Mouse (Mus musculus): ENCODE results near the gene Ccpg1. TPM values are rescaled to one million over a fixed set of nuclear protein-coding genes. Genes with fewer than 3 reads are reported as not detected.
A peak's percentile ranks its signal among the peaks of the same experiment; 100 is the strongest.

Gene Ccpg1
- polyA plus RNA-seq, 1 experiment from 2014 or later, result 11.8 TPM

DNA sequence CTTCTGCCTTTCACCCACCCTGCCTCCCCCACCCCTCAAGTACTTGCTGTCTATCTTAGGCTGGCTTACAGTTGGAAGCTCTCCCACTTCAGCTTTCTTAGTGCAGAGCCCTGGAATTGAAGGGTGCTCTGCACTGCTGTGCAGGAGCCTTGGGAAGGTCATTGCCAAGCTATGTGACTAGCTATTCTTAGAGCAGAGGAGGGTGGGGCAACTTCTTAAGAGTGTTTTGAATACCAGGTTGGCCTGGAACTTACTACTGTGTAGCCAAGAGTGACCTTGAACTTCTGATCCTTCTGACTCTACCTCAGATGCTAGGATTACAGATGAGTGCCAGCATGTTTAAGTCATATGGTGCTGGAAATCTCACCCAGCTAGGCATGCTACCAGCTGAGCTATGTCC lies 10.9 kb downstream of the Ccpg1 start:
- Histone ChIP-seq H3K9ac (no peak overlapping the region), H3K9me3 (replicated peaks) (no peaks in the 10 kb centered on the region), H3K27me3 (no peaks in the 10 kb centered on the region), H3K36me3 (replicated peaks) (no peaks in the 10 kb centered on the region), H3K4me2 (no peak overlapping the region), H3K4me1 (replicated peaks) (peaks cover under 1% of the 10 kb centered on the region; the same call in 1 of the 2 replicates), H3K27ac (replicated peaks) (no peak overlapping the region), H3K4me3 (replicated peaks) (no peak overlapping the region)
- no peak for ATAC-seq (ENCODE audit: insufficient read depth)

- no peaks in the 10 kb centered on the region for H3K9me3 ChIP-seq (replicated peaks)
- no peak for ATAC-seq (ENCODE audit: insufficient read depth)
- no peak overlapping the region for H3K4me3 ChIP-seq (replicated peaks)
- WGBS (ENCODE audit: insufficient replicate concordance), result 64% methylated on average over 7 of the region's 7 CpGs
- H3K27ac ChIP-seq (replicated peaks), result no peak overlapping the region
- no peak overlapping the region for H3K9ac ChIP-seq
- no peaks in the 10 kb centered on the region for H3K4me1 ChIP-seq (replicated peaks)
- no peak overlapping the region for H3K4me2 ChIP-seq
- no peaks in the 10 kb centered on the region for H3K27me3 ChIP-seq
- H3K36me3 ChIP-seq (replicated peaks), result no peaks in the 10 kb centered on the region
These were observed 11.6 kb downstream of the Ccpg1 start for GRCm38 (mm10) chr9:72996806-72997205.

DNA sequence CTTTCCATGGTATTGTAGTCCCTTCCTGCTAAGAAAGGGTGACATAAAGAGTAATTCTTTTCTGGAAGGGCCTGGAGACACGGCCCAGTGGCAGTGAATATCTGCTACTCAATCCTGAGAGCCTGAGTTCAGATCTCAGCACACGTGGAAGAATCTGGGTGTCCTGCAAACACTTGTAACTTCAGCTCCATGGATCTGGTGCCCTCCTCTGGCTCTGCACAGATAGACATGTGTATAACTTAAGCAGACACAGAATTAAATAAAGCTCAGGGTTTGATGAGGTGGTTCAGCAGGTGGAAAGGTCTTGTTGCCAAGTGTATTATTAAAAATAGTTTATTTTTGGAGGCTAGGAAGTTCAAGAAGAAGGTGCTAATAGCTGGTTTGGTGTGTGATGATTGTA lies 15.3 kb downstream of the Ccpg1 start:
- Histone ChIP-seq H3K4me2 (no peak overlapping the region), H3K9me3 (replicated peaks) (no peaks in the 10 kb centered on the region), H3K36me3 (replicated peaks) (no peaks in the 10 kb centered on the region), H3K4me1 (replicated peaks) (no peaks in the 10 kb centered on the region), H3K27ac (replicated peaks) (no peak overlapping the region), H3K27me3 (no peaks in the 10 kb centered on the region), H3K9ac (no peak overlapping the region), H3K4me3 (replicated peaks) (no peak overlapping the region)
- no peak for ATAC-seq (ENCODE audit: insufficient read depth)
- WGBS (ENCODE audit: insufficient replicate concordance), result 48% methylated on average over 2 of the region's 2 CpGs

GRCm38 (mm10) chr9:73001314-73002011 lies 16.2 kb downstream of the Ccpg1 start:
- no peak overlapping the region for H3K9ac ChIP-seq
- 60% methylated on average over 13 of the region's 13 CpGs for WGBS (ENCODE audit: insufficient replicate concordance)
- H3K4me2 ChIP-seq, result no peak overlapping the region
- ATAC-seq (ENCODE audit: insufficient read depth), result no peak
- H3K27ac ChIP-seq (replicated peaks), result peak overlapping the region; percentile 24; the same call in 1 of the 2 replicates
- no peaks in the 10 kb centered on the region for H3K4me1 ChIP-seq (replicated peaks)
- no peak overlapping the region for H3K4me3 ChIP-seq (replicated peaks)
- no peaks in the 10 kb centered on the region for H3K27me3 ChIP-seq
- H3K9me3 ChIP-seq (replicated peaks), result no peaks in the 10 kb centered on the region
- H3K36me3 ChIP-seq (replicated peaks), result peaks cover 8% of the 10 kb centered on the region

GRCm38 (mm10) chr9:73002177-73002576 lies 16.9 kb downstream of the Ccpg1 start:
- Histone ChIP-seq H3K4me1 (replicated peaks) (no peaks in the 10 kb centered on the region), H3K9me3 (replicated peaks) (no peaks in the 10 kb centered on the region), H3K9ac (no peak overlapping the region), H3K27me3 (no peaks in the 10 kb centered on the region), H3K4me3 (replicated peaks) (no peak overlapping the region), H3K4me2 (no peak overlapping the region), H3K36me3 (replicated peaks) (peaks cover 8% of the 10 kb centered on the region), H3K27ac (replicated peaks) (peak overlapping the region; percentile 24; the same call in 1 of the 2 replicates)
- WGBS (ENCODE audit: insufficient replicate concordance), result 56% methylated on average over 3 of the region's 3 CpGs
- no peak for ATAC-seq (ENCODE audit: insufficient read depth)

DNA sequence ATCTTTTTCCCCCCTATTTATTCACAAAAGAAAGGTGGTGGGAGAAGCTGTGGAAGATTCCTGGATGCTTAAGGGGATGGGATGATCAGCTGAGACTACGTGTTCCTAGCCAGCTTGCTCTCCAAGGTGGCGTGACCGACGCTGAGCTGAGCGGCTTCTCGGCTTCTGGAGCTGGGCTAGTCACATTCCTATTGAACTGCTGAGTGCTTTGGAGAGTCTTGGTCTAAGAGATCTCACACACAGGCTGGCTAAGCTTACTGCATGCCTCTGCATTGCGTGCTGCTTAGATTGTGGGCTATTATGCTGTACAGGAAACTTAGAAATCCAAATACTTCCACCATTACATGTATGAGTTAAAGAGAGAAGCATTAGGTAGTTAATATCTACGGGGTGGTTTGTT lies 18.8 kb downstream of the Ccpg1 start:
- no peak overlapping the region for H3K4me2 ChIP-seq
- H3K36me3 ChIP-seq (replicated peaks), result peaks cover 8% of the 10 kb centered on the region
- WGBS (ENCODE audit: insufficient replicate concordance), result 82% methylated on average over 8 of the region's 8 CpGs
- ATAC-seq (ENCODE audit: insufficient read depth), result no peak
- H3K4me3 ChIP-seq (replicated peaks), result no peak overlapping the region
- no peaks in the 10 kb centered on the region for H3K27me3 ChIP-seq
- H3K9me3 ChIP-seq (replicated peaks), result no peaks in the 10 kb centered on the region
- H3K27ac ChIP-seq (replicated peaks), result no peak overlapping the region
- H3K4me1 ChIP-seq (replicated peaks), result no peaks in the 10 kb centered on the region
- H3K9ac ChIP-seq, result no peak overlapping the region

GRCm38 (mm10) chr9:73005106-73005505 lies 19.9 kb downstream of the Ccpg1 start:
- Histone ChIP-seq H3K9ac (no peak overlapping the region), H3K9me3 (replicated peaks) (no peaks in the 10 kb centered on the region), H3K4me2 (no peak overlapping the region), H3K27ac (replicated peaks) (no peak overlapping the region), H3K4me3 (replicated peaks) (no peak overlapping the region), H3K4me1 (replicated peaks) (no peaks in the 10 kb centered on the region), H3K27me3 (no peaks in the 10 kb centered on the region), H3K36me3 (replicated peaks) (peaks cover 12% of the 10 kb centered on the region)
- 70% methylated on average over 6 of the region's 6 CpGs for WGBS (ENCODE audit: insufficient replicate concordance)
- no peak for ATAC-seq (ENCODE audit: insufficient read depth)

DNA sequence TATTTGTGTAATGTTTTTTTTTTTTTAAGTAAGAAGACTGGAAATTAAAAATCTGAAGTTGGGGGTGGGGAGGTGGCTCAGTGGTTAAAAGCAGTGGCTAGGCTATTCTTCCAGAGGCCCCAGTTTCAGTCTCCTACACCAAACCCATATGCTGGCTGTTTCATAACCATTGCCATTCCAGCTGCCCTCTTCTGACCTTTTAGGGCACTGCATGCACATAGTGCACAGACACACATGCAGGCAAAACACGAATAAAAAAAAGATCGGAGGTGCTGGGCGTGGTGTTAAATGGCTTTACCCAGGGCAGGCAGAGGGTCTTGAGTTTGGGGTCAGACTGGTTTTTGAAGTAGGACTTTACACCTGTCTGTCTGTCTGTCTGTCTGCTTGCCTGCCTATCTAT lies 20.9 kb downstream of the Ccpg1 start:
- ATAC-seq (ENCODE audit: insufficient read depth), result no peak
- no peaks in the 10 kb centered on the region for H3K9me3 ChIP-seq (replicated peaks)
- peaks cover 19% of the 10 kb centered on the region for H3K36me3 ChIP-seq (replicated peaks)
- WGBS (ENCODE audit: insufficient replicate concordance), result 75% methylated on average over 3 of the region's 3 CpGs
- H3K9ac ChIP-seq, result no peak overlapping the region
- no peaks in the 10 kb centered on the region for H3K4me1 ChIP-seq (replicated peaks)
- H3K27ac ChIP-seq (replicated peaks), result no peak overlapping the region
- H3K4me3 ChIP-seq (replicated peaks), result no peak overlapping the region
- no peak overlapping the region for H3K4me2 ChIP-seq
- H3K27me3 ChIP-seq, result no peaks in the 10 kb centered on the region

GRCm38 (mm10) chr9:73008384-73008783 lies 23.2 kb downstream of the Ccpg1 start:
- peaks cover 35% of the 10 kb centered on the region for H3K36me3 ChIP-seq (replicated peaks)
- no peak overlapping the region for H3K4me2 ChIP-seq
- H3K27me3 ChIP-seq, result no peaks in the 10 kb centered on the region
- no peak overlapping the region for H3K27ac ChIP-seq (replicated peaks)
- H3K9me3 ChIP-seq (replicated peaks), result no peaks in the 10 kb centered on the region
- H3K4me3 ChIP-seq (replicated peaks), result no peak overlapping the region
- no peak overlapping the region for H3K9ac ChIP-seq
- H3K4me1 ChIP-seq (replicated peaks), result no peaks in the 10 kb centered on the region
- WGBS (ENCODE audit: insufficient replicate concordance), result 33% methylated on average over 3 of the region's 3 CpGs
- ATAC-seq (ENCODE audit: insufficient read depth), result no peak

DNA sequence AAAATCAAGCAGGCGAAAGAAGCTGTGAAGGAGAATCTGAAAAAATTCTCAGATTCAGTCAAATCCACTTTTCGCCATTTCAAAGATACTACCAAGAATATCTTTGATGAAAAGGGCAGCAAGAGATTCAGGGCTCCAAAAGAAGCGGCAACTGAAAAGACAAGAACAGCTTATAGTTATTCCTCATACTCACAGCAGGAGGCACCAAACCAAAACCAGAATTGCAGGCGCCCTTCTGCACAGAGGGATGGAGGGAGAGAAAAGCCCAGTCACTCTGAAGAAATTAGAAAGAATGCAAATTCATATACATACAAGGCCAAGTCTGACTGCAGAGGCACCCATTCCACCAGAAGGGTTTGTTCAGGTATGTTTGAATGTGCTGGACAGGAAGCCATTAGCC lies 27.4 kb downstream of the Ccpg1 start:
- Histone ChIP-seq H3K4me1 (replicated peaks) (no peaks in the 10 kb centered on the region), H3K9me3 (replicated peaks) (no peaks in the 10 kb centered on the region)
- WGBS (ENCODE audit: insufficient replicate concordance), result 81% methylated on average over 4 of the region's 4 CpGs

DNA sequence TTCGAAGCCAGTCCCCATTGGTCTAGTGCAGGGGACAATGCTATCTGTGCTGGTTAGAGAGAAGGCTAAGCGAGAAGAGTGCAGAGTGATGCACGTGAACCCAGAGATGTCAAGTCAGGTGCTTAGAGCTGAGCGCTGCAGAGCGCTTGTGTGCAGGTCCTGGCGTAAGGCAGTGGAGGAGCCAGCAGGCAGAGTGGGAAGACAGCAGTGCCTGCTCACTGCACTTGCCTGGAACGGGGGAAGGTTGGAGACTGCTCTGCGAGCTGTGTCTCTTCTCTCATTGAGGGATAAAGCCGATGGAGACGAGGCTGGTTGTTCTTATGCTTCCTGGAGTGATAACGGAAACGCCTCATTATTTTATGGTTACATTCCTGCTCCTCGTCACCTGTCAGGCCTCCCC lies 29.5 kb downstream of the Ccpg1 start:
- H3K27me3 ChIP-seq, result no peaks in the 10 kb centered on the region
- H3K4me3 ChIP-seq (replicated peaks), result no peak overlapping the region
- H3K9me3 ChIP-seq (replicated peaks), result no peaks in the 10 kb centered on the region
- H3K4me2 ChIP-seq, result no peak overlapping the region
- peaks cover 60% of the 10 kb centered on the region for H3K36me3 ChIP-seq (replicated peaks)
- no peak for ATAC-seq (ENCODE audit: insufficient read depth)
- H3K4me1 ChIP-seq (replicated peaks), result no peaks in the 10 kb centered on the region
- H3K9ac ChIP-seq, result no peak overlapping the region
- 73% methylated on average over 13 of the region's 13 CpGs for WGBS (ENCODE audit: insufficient replicate concordance)
- H3K27ac ChIP-seq (replicated peaks), result no peak overlapping the region

More for the DNA sequence above, 27.4 kb downstream of the Ccpg1 start:
- Histone ChIP-seq H3K36me3 (replicated peaks) (peaks cover 57% of the 10 kb centered on the region), H3K27ac (replicated peaks) (no peak overlapping the region), H3K27me3 (no peaks in the 10 kb centered on the region), H3K4me3 (replicated peaks) (no peak overlapping the region), H3K4me2 (no peak overlapping the region), H3K9ac (no peak overlapping the region)
- no peak for ATAC-seq (ENCODE audit: insufficient read depth)

- Histone ChIP-seq H3K4me3 (replicated peaks) (no peak overlapping the region), H3K4me1 (replicated peaks) (no peaks in the 10 kb centered on the region), H3K27me3 (no peaks in the 10 kb centered on the region), H3K27ac (replicated peaks) (no peak overlapping the region), H3K9ac (no peak overlapping the region), H3K4me2 (no peak overlapping the region), H3K36me3 (replicated peaks) (peaks cover 33% of the 10 kb centered on the region), H3K9me3 (replicated peaks) (no peaks in the 10 kb centered on the region)
- 76% methylated on average over 10 of the region's 10 CpGs for WGBS (ENCODE audit: insufficient replicate concordance)
- ATAC-seq (ENCODE audit: insufficient read depth), result no peak
These were observed 34.6 kb downstream of the Ccpg1 start for GRCm38 (mm10) chr9:73019841-73020240.

Measured in liver, embryonic 15.5 days (tissue).